Mouse (Mus musculus): Measurements from ENCODE around the gene Vmn1r7. TPM values are rescaled to one million over a fixed set of nuclear protein-coding genes. Genes with fewer than 3 reads are reported as not detected.
"Not testable (repeated sequence)": the region's sequence is repeated elsewhere in the genome, so short reads cannot be mapped to it uniquely, and the experiment has no call there.

The Vmn1r7 gene
- total RNA-seq (2021) = not detected
- long read RNA-seq, experiment 1 = 0 reads
- long read RNA-seq, experiment 2 = 0 reads

DNA sequence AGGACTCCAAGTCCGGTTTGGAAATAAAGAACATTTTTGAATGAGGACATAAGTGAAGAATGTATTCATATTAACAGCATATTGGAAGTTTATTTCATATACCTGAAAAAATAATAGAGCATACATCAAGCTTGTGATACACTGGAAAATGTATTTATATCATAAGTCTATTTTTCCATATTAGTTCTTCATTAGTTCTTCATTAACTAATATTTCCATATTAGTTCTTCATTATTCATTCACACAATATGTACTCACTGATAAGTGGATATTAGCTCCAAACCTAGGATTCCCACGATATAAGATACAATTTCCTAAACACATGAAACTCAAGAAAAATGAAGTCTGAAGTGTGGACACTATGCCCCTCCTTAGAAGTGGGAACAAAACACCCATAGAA, at the start of gene Vmn1r7:
Gene Vmn1r7, minus strand, starts transcription at position 101 of the 400 bp plus-strand sequence.
- not testable (repeated sequence) for DNase-seq (ENCODE audit: low spot score)

DNA sequence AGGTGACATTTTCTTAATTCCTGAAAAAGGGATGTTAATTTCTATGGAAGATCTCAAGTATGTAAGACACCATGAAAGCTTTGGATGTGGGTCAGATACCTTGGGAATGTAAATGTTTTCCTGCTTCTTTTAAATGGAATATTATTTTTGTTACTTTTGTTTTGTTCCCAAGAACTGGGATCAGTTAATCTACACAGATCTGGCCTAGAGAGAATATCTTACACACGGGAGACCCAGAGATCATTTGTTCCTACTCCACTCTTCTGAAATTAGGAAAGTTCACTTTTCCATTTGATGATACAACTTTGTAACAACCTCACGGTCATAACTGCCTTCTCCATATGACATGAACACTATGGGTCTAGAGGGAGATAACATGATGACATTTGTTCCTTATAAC, 41.4 kb upstream of the Vmn1r7 start, which contains the start of gene Vmn1r9:
Gene Vmn1r9, plus strand, starts transcription at position 301 of the 400 bp plus-strand sequence.
- DNase-seq (ENCODE audit: low spot score) = no peak

DNA sequence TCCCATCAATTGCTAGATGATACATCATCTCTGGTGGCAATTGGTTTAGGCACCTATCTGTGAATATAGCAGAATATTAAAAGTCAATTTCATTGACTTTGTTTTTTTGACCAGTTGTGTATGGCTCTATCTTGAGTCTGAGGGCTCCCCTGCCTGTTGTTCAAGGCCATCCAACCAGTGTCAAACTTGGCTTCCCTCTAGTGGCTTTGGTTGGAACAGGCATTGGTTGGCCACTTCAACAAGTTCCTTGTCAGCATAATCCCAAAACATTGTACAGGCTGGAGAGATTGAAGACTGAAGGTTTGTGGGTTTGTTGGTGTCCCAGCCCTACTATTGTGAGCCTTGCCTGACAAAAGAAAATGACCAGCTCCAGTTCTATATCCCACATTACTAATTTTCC, 38.6 kb upstream of the Vmn1r7 start:
- no peak for DNase-seq (ENCODE audit: low spot score)

DNA sequence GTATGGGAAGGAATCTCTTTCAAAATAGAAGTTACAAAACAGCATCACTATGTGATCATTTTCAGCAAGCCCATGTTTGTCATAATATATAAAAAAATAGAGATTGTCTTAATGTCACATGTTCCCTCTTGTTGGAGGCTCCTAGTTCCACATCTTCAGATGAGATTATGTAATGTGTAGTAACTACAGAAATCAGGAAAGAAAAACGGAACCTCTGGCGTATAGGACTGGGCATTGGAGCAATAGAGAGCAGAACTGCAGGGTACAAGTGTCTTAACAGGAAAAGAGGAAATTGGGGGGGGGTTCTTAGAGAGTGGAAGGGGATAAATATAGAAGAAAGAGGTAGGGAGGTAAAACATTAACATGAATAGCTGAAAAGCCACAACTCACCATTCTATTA, 9.6 kb upstream of the Vmn1r7 start:
- no peak for DNase-seq (ENCODE audit: low spot score)

DNA sequence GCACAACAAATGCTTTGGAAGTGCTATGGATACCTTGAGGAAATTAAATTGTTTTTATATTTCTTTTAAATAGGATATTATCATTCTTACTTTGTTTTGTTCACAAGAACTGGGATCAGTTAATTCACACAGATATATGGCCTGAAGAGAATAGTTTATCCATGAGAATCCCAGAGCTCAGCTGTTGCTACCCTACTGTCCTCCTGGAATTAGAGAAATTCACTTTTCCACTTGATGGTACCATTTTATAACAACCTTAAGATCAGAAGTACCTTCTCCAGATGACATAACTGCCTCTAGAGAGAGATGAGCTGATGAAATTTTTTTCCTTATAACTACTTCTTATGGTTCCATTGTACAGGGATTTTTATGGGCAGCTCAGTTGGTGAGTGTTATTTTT, 6.9 kb upstream of the Vmn1r7 start, which contains the start of gene Vmn1r8:
Gene Vmn1r8, plus strand, starts transcription at position 301 of the 400 bp plus-strand sequence.
- no peak for DNase-seq (ENCODE audit: low spot score)

DNA sequence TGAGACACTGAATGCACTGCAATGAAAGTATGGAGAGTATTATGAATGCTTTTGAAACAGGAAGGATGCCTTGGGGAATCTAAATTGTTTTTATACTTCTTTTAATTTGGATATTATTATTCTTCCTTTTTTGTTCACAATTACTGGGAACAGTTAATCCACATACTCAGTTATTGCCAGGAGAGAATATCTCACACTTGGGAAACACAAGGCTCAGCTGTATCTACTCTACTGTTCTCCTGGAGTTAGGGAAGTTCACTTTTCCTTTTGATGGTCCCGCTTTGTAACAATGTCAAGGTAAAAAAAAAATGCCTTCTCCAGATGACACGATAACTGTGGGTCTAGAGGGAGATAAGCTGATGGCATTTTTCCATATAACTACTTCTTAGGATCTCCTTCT, 28.2 kb downstream of the Vmn1r7 start, which contains the start of gene Vmn1r6:
Gene Vmn1r6, plus strand, starts transcription at position 301 of the 400 bp plus-strand sequence.
- no peak for DNase-seq (ENCODE audit: low spot score)

Other genes starting within 250 kb of the Vmn1r7 start
- gene Kbtbd2, start 227.5 kb downstream of the Vmn1r7 start, total RNA-seq (2021) = 10 to 100 TPM; 23.6 to 24.6 TPM
- gene Fkbp9, start 193.3 kb downstream of the Vmn1r7 start, total RNA-seq (2021) = 10 to 100 TPM; 53.9 to 54.6 TPM
- gene Nt5c3, start 101.4 kb downstream of the Vmn1r7 start, total RNA-seq (2021) = 10 to 100 TPM; 41.4 to 49.5 TPM
- gene Vmn1r4, start 101.3 kb downstream of the Vmn1r7 start, total RNA-seq (2021) = under 1 TPM; 0.09 to 0.14 TPM
- not detected for gene Vmn1r5, start 55.1 kb downstream of the Vmn1r7 start, total RNA-seq (2021)
- not detected for gene Vmn1r6, start 28.1 kb downstream of the Vmn1r7 start, total RNA-seq (2021)
- not detected for gene Vmn1r8, start 7.0 kb upstream of the Vmn1r7 start, total RNA-seq (2021)
- gene Vmn1r9, start 41.5 kb upstream of the Vmn1r7 start, total RNA-seq (2021) = not detected
- gene Vmn1r10, start 84.1 kb upstream of the Vmn1r7 start, total RNA-seq (2021) = not detected
- gene Vmn1r11, start 108.1 kb upstream of the Vmn1r7 start, total RNA-seq (2021) = not detected
- not detected for gene Vmn1r12, start 131.6 kb upstream of the Vmn1r7 start, total RNA-seq (2021)
- not detected for gene Vmn1r13, start 178.0 kb upstream of the Vmn1r7 start, total RNA-seq (2021)
- gene Vmn1r14, start 206.4 kb upstream of the Vmn1r7 start, total RNA-seq (2021) = not detected
- gene Vmn1r15, start 232.6 kb upstream of the Vmn1r7 start, total RNA-seq (2021) = not detected